Mouse (Mus musculus) heart, embryonic 10.5 days (tissue): ENCODE results near the gene Sparcl1. TPM values are rescaled to one million over a fixed set of nuclear protein-coding genes. Genes with fewer than 3 reads are reported as not detected.

Experiments used
- DNase-seq: peaks from one replicate; pipeline ENCODE4 v3.0.0-alpha.2; 2017; ENCODE audit warnings: low spot score
- H3K27ac ChIP-seq: fragments of 300-500 bp; sonication (generic); 2 replicates; pipeline ENCODE4 v1.5.1; 2016; ENCODE audit warnings: mild to moderate bottlenecking
- H3K27me3 ChIP-seq: fragments of 300-500 bp; sonication (generic); 2 replicates; pipeline ENCODE4 v1.6.1; 2016; ENCODE audit warnings: mild to moderate bottlenecking; ENCODE audit not compliant: poor library complexity, insufficient read depth, severe bottlenecking
- H3K36me3 ChIP-seq: fragments of 300-500 bp; sonication (generic); 2 replicates; pipeline ENCODE4 v1.6.1; 2016; ENCODE audit warnings: mild to moderate bottlenecking, moderate library complexity
- H3K4me1 ChIP-seq: fragments of 300-500 bp; sonication (generic); 2 replicates; pipeline ENCODE4 v1.6.1; 2016; ENCODE audit warnings: mild to moderate bottlenecking
- H3K4me3 ChIP-seq: fragments of 300-500 bp; sonication (generic); 2 replicates; pipeline ENCODE4 v1.5.1; 2016; ENCODE audit warnings: mild to moderate bottlenecking, moderate library complexity
- H3K9me3 ChIP-seq: fragments of 300-500 bp; sonication (generic); 2 replicates; pipeline ENCODE4 v1.6.1; 2016; ENCODE audit warnings: mild to moderate bottlenecking, moderate library complexity
- WGBS: fragments of 180-500 bp; shearing (Covaris S2); methylation state at CpG from one replicate; pipeline ENCODE4 v1.1.7; 2016; 5-methylcytosine and 5-hydroxymethylcytosine counted together
- polyA plus RNA-seq: library from polyadenylated mRNA; unstranded; fragments of >200 nt; fragmentation: Nextera tagmentation; extraction: Ambion mirVana; gene quantifications from 2 replicates; pipeline ENCODE4 v1.2.1, GENCODE M21; 2016

Sparcl1 gene
- polyA plus RNA-seq, 1 experiment from 2014 or later: 17.7 TPM

DNA sequence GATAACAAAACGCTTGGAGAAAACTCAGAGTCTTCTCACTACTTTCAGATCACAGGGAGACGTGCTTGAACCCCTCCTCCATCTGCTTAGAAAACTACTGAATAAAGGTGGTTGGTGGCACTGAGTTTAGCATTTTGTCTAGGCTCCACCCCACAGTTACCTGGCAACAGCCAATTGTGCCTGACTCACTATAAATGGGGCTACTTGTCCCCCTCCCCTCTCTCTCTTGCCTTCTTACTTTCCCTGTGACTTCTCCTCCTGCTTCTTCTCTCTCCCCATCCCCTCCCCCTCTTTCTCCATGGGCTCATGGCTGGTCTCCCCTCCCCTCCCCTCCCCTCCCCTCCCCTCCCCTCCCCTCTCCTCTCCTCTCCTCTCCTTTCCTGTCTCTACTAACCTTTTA lies 9.4 kb downstream of the Sparcl1 start:
- no peak overlapping the region for H3K4me3 ChIP-seq
- H3K27ac ChIP-seq: no peak overlapping the region
- WGBS: 61% methylated on average over 2 of the region's 2 CpGs
- no peak for DNase-seq
- H3K4me1 ChIP-seq: peaks cover 34% of the 10 kb centered on the region
- H3K9me3 ChIP-seq: no peaks in the 10 kb centered on the region
- H3K27me3 ChIP-seq: no peaks in the 10 kb centered on the region
- H3K36me3 ChIP-seq: no peaks in the 10 kb centered on the region

GRCm38 (mm10) chr5:104103171-104103570 lies 10.4 kb downstream of the Sparcl1 start:
- no peak overlapping the region for H3K4me3 ChIP-seq
- no peaks in the 10 kb centered on the region for H3K9me3 ChIP-seq
- no peak overlapping the region for H3K27ac ChIP-seq
- H3K27me3 ChIP-seq: no peaks in the 10 kb centered on the region
- no peaks in the 10 kb centered on the region for H3K36me3 ChIP-seq
- H3K4me1 ChIP-seq: peaks cover 25% of the 10 kb centered on the region
- DNase-seq: no peak
- 71% methylated on average over 4 of the region's 4 CpGs for WGBS

DNA sequence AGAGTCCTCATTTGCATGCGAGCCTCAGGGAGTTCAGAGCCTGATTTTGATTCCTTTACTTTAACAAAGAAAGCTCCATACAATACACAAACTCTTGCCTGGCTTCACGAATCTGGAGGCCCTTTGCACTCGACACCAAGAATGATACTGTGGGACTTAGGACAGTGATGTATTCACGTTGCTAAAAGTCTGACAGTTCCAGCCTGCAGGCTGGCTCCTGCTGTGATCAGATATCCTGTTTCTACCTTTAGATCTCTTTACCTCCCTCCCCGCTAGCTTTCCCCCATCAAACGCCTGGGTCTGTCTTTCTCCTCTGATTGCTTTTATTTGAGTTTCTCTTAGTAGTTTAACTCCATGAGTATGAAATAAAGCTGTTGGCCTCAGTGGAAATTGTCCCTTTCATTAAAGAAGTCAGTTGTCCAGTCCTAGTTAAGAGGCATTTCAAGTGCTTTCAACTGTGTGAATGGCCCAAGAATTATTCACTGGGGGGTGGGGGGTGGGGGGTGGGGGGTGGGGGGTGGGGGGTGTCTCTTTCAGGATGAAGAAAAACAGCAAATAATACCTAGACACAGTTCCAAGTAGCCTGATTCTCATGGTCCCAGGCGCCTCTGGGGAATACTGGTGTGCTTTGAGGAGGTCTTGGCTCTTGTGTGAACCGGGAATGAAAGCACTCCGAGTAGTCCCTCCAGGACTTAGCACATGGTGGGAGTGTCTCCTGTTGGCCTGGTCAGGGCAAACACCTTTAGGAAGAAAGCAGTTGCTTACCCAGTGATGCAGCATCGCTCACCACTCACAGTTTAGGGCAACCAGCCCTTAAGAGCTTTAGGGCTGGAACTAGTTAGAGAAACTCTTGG lies 11.6 kb downstream of the Sparcl1 start:
- H3K27me3 ChIP-seq: no peaks in the 10 kb centered on the region

GRCm38 (mm10) chr5:104096078-104096938 lies 17.2 kb downstream of the Sparcl1 start:
- H3K9me3 ChIP-seq: no peaks in the 10 kb centered on the region
- H3K27ac ChIP-seq: no peak overlapping the region
- 68% methylated on average over 16 of the region's 16 CpGs for WGBS
- H3K4me1 ChIP-seq: peaks cover 8% of the 10 kb centered on the region
- H3K27me3 ChIP-seq: no peaks in the 10 kb centered on the region
- no peak overlapping the region for H3K4me3 ChIP-seq
- DNase-seq: no peak
- H3K36me3 ChIP-seq: no peaks in the 10 kb centered on the region

More for the DNA sequence above, 11.6 kb downstream of the Sparcl1 start:
- H3K4me1 ChIP-seq: peaks cover 16% of the 10 kb centered on the region
- no peaks in the 10 kb centered on the region for H3K9me3 ChIP-seq
- peak; percentile 69 for DNase-seq
- H3K36me3 ChIP-seq: no peaks in the 10 kb centered on the region
- 19% methylated on average over 10 of the region's 10 CpGs for WGBS
- H3K4me3 ChIP-seq: no peak overlapping the region
- peak overlapping the region; percentile 52; the same call in 1 of the 2 replicates for H3K27ac ChIP-seq

DNA sequence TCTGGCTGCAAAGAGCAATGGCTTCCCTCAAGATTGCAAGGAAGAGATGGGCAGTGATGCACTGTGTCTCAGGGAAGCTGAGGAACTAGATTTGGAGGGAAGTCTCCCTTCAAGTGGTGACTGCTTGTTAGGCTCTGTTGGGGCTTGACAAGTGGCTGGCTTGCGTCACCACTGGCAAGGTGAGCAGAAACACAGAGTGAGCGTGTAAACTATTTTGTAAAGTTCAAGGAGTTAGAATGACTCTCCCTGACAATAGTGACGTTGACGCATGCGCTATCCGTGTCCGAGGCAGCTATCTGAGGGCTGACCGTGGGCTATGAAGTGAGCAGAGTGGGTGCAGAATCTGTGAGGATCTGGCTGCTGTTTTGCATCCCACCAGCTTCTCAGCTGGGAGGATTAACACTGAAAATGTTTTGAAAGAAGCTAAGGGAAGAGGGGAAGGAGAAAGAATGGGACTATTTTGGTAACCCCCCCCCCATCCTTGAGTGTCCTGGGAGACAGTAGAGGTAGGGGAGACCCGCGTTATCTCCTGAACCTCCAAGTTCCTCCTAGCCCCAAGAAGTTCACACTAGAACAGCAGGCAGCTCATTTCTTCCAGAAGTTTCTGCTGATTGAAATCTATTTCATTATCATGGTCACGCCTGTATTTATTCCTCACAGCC lies 18.0 kb downstream of the Sparcl1 start:
- Histone ChIP-seq H3K4me1 (peaks cover 8% of the 10 kb centered on the region), H3K36me3 (no peaks in the 10 kb centered on the region), H3K27me3 (no peaks in the 10 kb centered on the region), H3K4me3 (no peak overlapping the region), H3K27ac (no peak overlapping the region), H3K9me3 (no peaks in the 10 kb centered on the region)
- no peak for DNase-seq
- 39% methylated on average over 11 of the region's 11 CpGs for WGBS

DNA sequence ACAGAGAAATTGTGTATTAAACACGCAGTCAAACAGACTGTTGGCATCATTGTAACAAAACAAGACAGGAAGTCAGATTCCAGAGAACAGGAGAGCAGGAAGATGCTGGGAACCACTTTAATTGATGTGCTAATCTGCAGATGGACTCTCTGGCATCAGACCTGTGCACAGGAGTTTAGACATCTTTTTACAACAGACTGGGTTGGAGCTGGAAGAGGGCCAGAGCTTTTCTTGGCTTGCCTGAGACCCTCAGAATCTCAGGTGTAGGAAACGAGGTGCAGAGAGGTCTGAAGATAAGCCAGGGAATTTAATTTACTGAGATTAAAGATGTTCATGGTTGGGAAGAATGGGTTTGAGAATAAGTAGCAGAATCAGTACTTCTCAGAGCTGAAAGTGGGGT lies 23.8 kb downstream of the Sparcl1 start:
- H3K4me1 ChIP-seq: no peaks in the 10 kb centered on the region
- no peak for DNase-seq
- H3K36me3 ChIP-seq: peaks cover 5% of the 10 kb centered on the region; the same call in 1 of the 2 replicates
- no peaks in the 10 kb centered on the region for H3K27me3 ChIP-seq
- H3K9me3 ChIP-seq: no peaks in the 10 kb centered on the region
- 81% methylated on average over 2 of the region's 2 CpGs for WGBS
- H3K4me3 ChIP-seq: no peak overlapping the region
- H3K27ac ChIP-seq: no peak overlapping the region

- 83% methylated on average over 9 of the region's 9 CpGs for WGBS
- Histone ChIP-seq H3K27ac (no peak overlapping the region), H3K4me1 (no peaks in the 10 kb centered on the region), H3K9me3 (no peaks in the 10 kb centered on the region), H3K36me3 (peaks cover 5% of the 10 kb centered on the region; the same call in 1 of the 2 replicates), H3K4me3 (no peak overlapping the region), H3K27me3 (no peaks in the 10 kb centered on the region)
- DNase-seq: no peak
Measured at GRCm38 (mm10) chr5:104085366-104085765, 28.2 kb downstream of the Sparcl1 start.

GRCm38 (mm10) chr5:104080736-104081135 lies 32.8 kb downstream of the Sparcl1 start:
- 78% methylated on average over 6 of the region's 6 CpGs for WGBS
- no peak overlapping the region for H3K4me3 ChIP-seq
- DNase-seq: no peak
- H3K9me3 ChIP-seq: no peaks in the 10 kb centered on the region
- H3K27ac ChIP-seq: no peak overlapping the region
- H3K27me3 ChIP-seq: peaks cover 2% of the 10 kb centered on the region
- no peaks in the 10 kb centered on the region for H3K36me3 ChIP-seq
- H3K4me1 ChIP-seq: peaks cover 7% of the 10 kb centered on the region

DNA sequence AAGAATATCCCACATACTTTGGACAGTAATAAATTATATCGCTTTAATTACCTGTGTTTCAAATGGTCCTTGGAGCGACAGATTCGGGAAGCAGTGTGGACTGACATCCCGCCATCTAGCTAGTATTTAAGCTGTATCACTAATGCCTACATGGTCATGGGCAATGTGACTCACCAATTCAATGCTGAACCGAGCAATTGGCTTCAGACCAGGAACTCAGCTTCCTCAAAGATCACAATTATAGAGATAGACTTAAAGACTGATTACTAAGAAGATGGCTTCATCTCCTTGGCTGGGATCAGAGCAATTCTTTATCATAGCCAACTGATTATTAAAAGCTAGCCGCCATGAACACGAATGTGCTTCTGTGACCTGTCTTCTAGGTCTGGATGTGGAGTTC lies 36.0 kb downstream of the Sparcl1 start, which contains the start of gene Gm17660:
Gm17660 (minus strand) TSS at position 101 of the 400 bp plus-strand sequence.
- 87% methylated on average over 7 of the region's 7 CpGs for WGBS
- Histone ChIP-seq H3K36me3 (no peaks in the 10 kb centered on the region), H3K4me1 (peaks cover 10% of the 10 kb centered on the region), H3K9me3 (no peaks in the 10 kb centered on the region), H3K27me3 (peaks cover 6% of the 10 kb centered on the region), H3K4me3 (no peak within 1 kb of the TSS), H3K27ac (no peak within 1 kb of the TSS)
- DNase-seq: no peak

GRCm38 (mm10) chr5:104076361-104076760 lies 37.2 kb downstream of the Sparcl1 start:
- no peaks in the 10 kb centered on the region for H3K9me3 ChIP-seq
- 17% methylated on average over 10 of the region's 10 CpGs for WGBS
- H3K4me3 ChIP-seq: no peak overlapping the region
- no peak for DNase-seq
- no peaks in the 10 kb centered on the region for H3K36me3 ChIP-seq
- peaks cover 12% of the 10 kb centered on the region for H3K4me1 ChIP-seq
- H3K27me3 ChIP-seq: peaks cover 6% of the 10 kb centered on the region
- no peak overlapping the region for H3K27ac ChIP-seq

- Histone ChIP-seq H3K36me3 (no peaks in the 10 kb centered on the region), H3K4me3 (0 out of 2 replicates have a peak overlapping the region, but pooled peaks have one; percentile 3), H3K4me1 (peaks cover 12% of the 10 kb centered on the region), H3K27ac (no peak overlapping the region), H3K9me3 (no peaks in the 10 kb centered on the region), H3K27me3 (peaks cover 6% of the 10 kb centered on the region)
- WGBS: 28% methylated on average over 12 of the region's 12 CpGs
- no peak for DNase-seq
Measured at GRCm38 (mm10) chr5:104074388-104074787, 39.1 kb downstream of the Sparcl1 start.

- Histone ChIP-seq H3K4me1 (peaks cover 12% of the 10 kb centered on the region), H3K27ac (no peak overlapping the region), H3K36me3 (no peaks in the 10 kb centered on the region), H3K9me3 (no peaks in the 10 kb centered on the region), H3K4me3 (no peak overlapping the region), H3K27me3 (peaks cover 6% of the 10 kb centered on the region)
- no peak for DNase-seq
- 82% methylated on average over 5 of the region's 5 CpGs for WGBS
Measured at GRCm38 (mm10) chr5:104073602-104074001, 39.9 kb downstream of the Sparcl1 start.
